Mouse (Mus musculus): Measurements from ENCODE around the gene Ccr3. TPM values are rescaled to one million over a fixed set of nuclear protein-coding genes. Genes with fewer than 3 reads are reported as not detected.
"Not testable (repeated sequence)": the region's sequence is repeated elsewhere in the genome, so short reads cannot be mapped to it uniquely, and the experiment has no call there.

Ccr3 gene
- total RNA-seq, 2 experiments from 2014 or later = not detected

GRCm38 (mm10) chr9:124038949-124039348, 17.2 kb downstream of the Ccr3 start:
- intact Hi-C loops (cut with DNase I) = no loop called here
- DNase-seq (ENCODE audit: low spot score) = no peak

- intact Hi-C loops (cut with DNase I) = no loop called here
- no peak for DNase-seq (ENCODE audit: low spot score)
Measured at GRCm38 (mm10) chr9:124040932-124041331, 19.2 kb downstream of the Ccr3 start.

- no peak for DNase-seq (ENCODE audit: low spot score)
- intact Hi-C loops (cut with DNase I) = no loop called here
Measured at GRCm38 (mm10) chr9:124053532-124053931, 31.8 kb downstream of the Ccr3 start.

GRCm38 (mm10) chr9:124056158-124056709, 34.5 kb downstream of the Ccr3 start:
- intact Hi-C loops (cut with DNase I) = no loop called here
- no peak for DNase-seq (ENCODE audit: low spot score)

GRCm38 (mm10) chr9:124059660-124060352, 38.0 kb downstream of the Ccr3 start:
- intact Hi-C loops (cut with DNase I) = no loop called here
- no peak for DNase-seq (ENCODE audit: low spot score)

- DNase-seq (ENCODE audit: low spot score); intact Hi-C loops (cut with DNase I): not testable (repeated sequence)
Measured at GRCm38 (mm10) chr9:124061474-124062432, 40.0 kb downstream of the Ccr3 start.

GRCm38 (mm10) chr9:124066572-124067103, 44.9 kb downstream of the Ccr3 start:
- no peak for DNase-seq (ENCODE audit: low spot score)
- intact Hi-C loops (cut with DNase I) = no loop called here

GRCm38 (mm10) chr9:124068098-124069058, 46.6 kb downstream of the Ccr3 start:
- intact Hi-C loops (cut with DNase I) = no loop called here
- no peak for DNase-seq (ENCODE audit: low spot score)

GRCm38 (mm10) chr9:124071506-124071905, 49.7 kb downstream of the Ccr3 start:
- intact Hi-C loops (cut with DNase I) = no loop called here
- DNase-seq (ENCODE audit: low spot score) = no peak

- intact Hi-C loops (cut with DNase I) = no loop called here
- no peak for DNase-seq (ENCODE audit: low spot score)
Measured at GRCm38 (mm10) chr9:124079803-124080202, 58.0 kb downstream of the Ccr3 start.

- intact Hi-C loops (cut with DNase I); DNase-seq (ENCODE audit: low spot score): not testable (repeated sequence)
Measured at GRCm38 (mm10) chr9:124080471-124080870, 58.7 kb downstream of the Ccr3 start.

Other genes starting within 250 kb of the Ccr3 start
- gene Cxcr6, start 215.5 kb upstream of the Ccr3 start, total RNA-seq (2021) = under 1 TPM in 1 of 2 experiments, not detected in 1; 0.21 TPM
- 100 to 1,000 TPM; 262 to 274 TPM for gene Fyco1, start 170.1 kb upstream of the Ccr3 start, total RNA-seq (2021)
- not detected for gene Xcr1, start 159.9 kb upstream of the Ccr3 start, total RNA-seq (2021)
- 1 to 10 TPM; 1.1 to 1.3 TPM for gene Ccr1, start 53.3 kb upstream of the Ccr3 start, total RNA-seq (2021)
- gene Ccr1l1, start 43.6 kb upstream of the Ccr3 start, total RNA-seq (2021) = not detected
- gene Ccr2, start 80.0 kb downstream of the Ccr3 start, total RNA-seq (2021) = 1 to 10 TPM; 1.1 TPM
- 1 to 10 TPM; 3.2 to 3.7 TPM for gene Ccr5, start 99.6 kb downstream of the Ccr3 start, total RNA-seq (2021)

Measured in heart, postnatal 25 days (tissue).